Mouse (Mus musculus): ENCODE data around the gene Zbtb42. TPM values are rescaled to one million over a fixed set of nuclear protein-coding genes. Genes with fewer than 3 reads are reported as not detected.

The Zbtb42 gene
- polyA plus RNA-seq, 1 experiment = 1.7 TPM

DNA sequence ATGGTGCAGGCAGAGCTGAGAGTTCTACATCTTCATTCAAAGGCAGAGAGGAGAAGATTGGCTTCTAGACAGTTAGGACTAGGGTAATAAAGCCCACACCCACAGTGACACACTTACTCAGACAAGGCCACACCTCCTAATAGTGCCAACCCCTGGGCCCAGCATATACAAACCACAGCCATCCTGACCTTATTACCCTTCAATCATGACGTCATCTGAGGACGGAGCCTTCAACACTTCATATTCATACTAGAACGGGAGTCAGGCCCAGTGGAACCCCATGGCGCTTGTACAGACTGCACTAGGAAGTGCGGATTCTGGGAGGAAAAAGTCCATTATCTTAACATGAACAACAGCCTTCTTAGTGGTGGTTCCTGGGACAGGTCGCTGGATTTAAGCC lies 35.5 kb upstream of the Zbtb42 start:
- Histone ChIP-seq H3K4me3 (ENCODE audit: insufficient read depth, low read length) (no peak overlapping the region), H3K4me1 (ENCODE audit: control insufficient read depth, insufficient read depth, low read length) (peaks cover 2% of the 10 kb centered on the region; the same call in 1 of the 2 replicates), H3K27ac (ENCODE audit: insufficient read depth, low read length) (no peak overlapping the region)
- TF ChIP-seq POLR2A (IDR thresholded peaks at IDR 0.05; ENCODE audit: extremely low read depth, insufficient read depth, low read length) (no peak), CTCF (IDR thresholded peaks at IDR 0.05; ENCODE audit: extremely low read depth, insufficient read depth, low read length) (no peak)

DNA sequence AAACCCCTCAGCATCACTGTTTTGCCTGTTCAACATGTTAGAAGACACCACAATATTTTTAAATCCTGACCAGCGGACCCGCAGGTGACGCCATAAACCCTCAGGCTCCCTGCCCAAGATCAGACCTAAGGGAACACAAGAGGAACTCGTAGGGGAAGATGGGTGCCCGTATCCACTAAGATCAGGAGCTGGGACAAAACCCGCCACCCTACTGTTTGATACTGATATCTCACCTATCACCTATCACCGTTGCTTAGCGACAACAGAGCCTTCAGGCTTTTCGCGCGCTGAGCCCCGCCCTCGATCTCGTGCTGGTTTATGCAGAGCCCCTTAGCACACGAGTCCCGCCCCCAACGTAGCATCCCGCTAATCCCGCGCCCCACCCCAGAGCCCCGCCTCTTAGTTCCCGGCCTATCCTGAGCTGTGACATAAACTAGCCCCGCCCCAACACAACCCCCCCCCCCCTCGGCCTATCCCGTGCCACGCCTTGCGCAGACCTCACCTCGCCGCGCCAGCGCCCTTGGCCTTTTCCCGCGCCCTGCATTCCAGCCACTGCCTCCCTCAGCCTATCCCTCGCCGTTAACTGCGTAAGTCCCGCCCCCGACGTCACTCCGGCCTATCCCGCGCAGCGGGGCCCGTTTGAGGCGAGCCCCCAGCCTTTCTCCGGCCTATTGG lies 34.3 kb upstream of the Zbtb42 start, which contains the start of gene Siva1:
Gene Siva1, plus strand, starts transcription at position 500 of the 675 bp plus-strand sequence.
- Histone ChIP-seq H3K4me3 (ENCODE audit: insufficient read depth, low read length) (peak within 1 kb of the TSS; percentile 95), H3K4me1 (ENCODE audit: control insufficient read depth, insufficient read depth, low read length) (peaks cover 2% of the 10 kb centered on the region; the same call in 1 of the 2 replicates), H3K27ac (ENCODE audit: insufficient read depth, low read length) (no peak within 1 kb of the TSS)
- TF ChIP-seq CTCF (IDR thresholded peaks at IDR 0.05; ENCODE audit: extremely low read depth, insufficient read depth, low read length) (no peak), POLR2A (IDR thresholded peaks at IDR 0.05; ENCODE audit: extremely low read depth, insufficient read depth, low read length) (no peak)

DNA sequence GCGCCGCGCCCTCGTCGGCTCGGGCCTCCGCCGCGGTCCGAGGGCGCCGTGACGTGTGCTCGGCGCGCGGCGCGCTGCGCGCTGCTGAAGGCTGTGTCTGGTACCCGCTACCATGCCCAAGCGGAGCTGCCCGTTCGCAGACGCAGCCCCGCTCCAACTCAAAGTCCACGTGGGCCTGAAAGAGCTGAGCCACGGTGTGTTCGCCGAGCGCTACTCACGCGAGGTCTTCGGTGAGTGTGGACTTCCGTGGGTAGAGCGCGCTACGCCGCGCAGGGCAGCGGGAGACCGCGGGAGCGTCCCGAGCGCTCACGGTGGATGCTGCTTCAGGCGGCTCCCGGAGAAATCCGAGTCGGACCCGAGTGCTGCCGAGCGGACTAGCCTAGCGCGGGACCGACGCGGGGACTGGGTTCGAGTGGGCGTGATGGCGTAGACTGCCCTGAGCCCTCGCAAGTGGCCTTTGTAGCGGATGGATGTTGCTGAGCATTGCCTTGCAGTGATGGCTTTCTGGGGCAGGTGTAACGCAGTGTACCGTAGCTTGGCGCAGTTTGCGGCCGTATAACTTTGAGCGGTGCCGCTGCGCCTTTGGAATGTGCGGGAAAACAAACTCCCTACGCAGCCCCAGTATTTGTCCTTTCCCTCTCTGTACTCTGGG lies 33.6 kb upstream of the Zbtb42 start:
- TF ChIP-seq CTCF (IDR thresholded peaks at IDR 0.05; ENCODE audit: extremely low read depth, insufficient read depth, low read length) = no peak
- peak; percentile 65 for TF ChIP-seq POLR2A (IDR thresholded peaks at IDR 0.05; ENCODE audit: extremely low read depth, insufficient read depth, low read length)
- Histone ChIP-seq H3K4me3 (ENCODE audit: insufficient read depth, low read length) (peak overlapping the region; percentile 95), H3K4me1 (ENCODE audit: control insufficient read depth, insufficient read depth, low read length) (peaks cover 2% of the 10 kb centered on the region; the same call in 1 of the 2 replicates), H3K27ac (ENCODE audit: insufficient read depth, low read length) (no peak overlapping the region)

DNA sequence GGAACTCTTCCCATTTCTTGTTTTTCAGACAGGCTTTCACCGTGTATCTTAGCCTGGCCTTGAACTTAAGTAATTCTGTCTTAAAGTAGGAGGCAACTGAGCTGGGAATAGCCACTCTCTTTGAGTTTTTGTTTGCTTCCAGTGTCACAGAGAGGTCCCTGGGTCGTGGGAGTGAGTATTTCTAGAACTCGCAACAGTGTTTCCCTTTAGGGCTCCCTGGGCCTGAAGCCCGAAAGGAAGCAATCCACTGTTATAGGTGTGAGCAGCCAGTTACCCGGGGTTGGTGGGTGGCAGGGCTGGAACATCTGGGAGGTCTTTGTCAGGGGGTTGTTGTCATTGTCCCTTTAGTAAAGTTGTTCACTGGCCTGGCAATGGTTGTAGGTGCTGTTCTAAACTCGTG lies 32.5 kb upstream of the Zbtb42 start:
- H3K4me3 ChIP-seq (ENCODE audit: insufficient read depth, low read length) = no peak overlapping the region
- no peak overlapping the region for H3K27ac ChIP-seq (ENCODE audit: insufficient read depth, low read length)
- TF ChIP-seq CTCF (IDR thresholded peaks at IDR 0.05; ENCODE audit: extremely low read depth, insufficient read depth, low read length) = no peak
- no peak for TF ChIP-seq POLR2A (IDR thresholded peaks at IDR 0.05; ENCODE audit: extremely low read depth, insufficient read depth, low read length)
- H3K4me1 ChIP-seq (ENCODE audit: control insufficient read depth, insufficient read depth, low read length) = peaks cover 2% of the 10 kb centered on the region; the same call in 1 of the 2 replicates

DNA sequence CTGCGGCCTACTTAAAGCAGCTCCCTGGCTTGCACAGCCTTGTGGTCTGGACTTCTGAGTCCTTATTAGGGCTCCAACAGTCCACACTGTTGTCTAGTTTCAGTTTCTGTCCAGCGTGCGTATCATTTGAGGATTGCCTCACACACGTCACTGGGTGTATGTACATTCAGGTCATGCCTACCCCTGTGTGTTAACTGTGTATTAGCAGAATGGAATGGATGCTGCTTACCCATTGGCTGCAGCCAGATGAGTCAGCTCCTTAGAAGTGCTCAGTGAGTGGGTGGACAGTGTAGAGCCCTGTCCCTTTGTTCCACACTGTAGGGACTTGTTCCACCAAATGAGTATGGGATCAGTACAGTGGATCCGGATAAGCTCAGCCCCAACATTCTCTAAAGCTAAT lies 30.5 kb upstream of the Zbtb42 start:
- no peak overlapping the region for H3K4me3 ChIP-seq (ENCODE audit: insufficient read depth, low read length)

DNA sequence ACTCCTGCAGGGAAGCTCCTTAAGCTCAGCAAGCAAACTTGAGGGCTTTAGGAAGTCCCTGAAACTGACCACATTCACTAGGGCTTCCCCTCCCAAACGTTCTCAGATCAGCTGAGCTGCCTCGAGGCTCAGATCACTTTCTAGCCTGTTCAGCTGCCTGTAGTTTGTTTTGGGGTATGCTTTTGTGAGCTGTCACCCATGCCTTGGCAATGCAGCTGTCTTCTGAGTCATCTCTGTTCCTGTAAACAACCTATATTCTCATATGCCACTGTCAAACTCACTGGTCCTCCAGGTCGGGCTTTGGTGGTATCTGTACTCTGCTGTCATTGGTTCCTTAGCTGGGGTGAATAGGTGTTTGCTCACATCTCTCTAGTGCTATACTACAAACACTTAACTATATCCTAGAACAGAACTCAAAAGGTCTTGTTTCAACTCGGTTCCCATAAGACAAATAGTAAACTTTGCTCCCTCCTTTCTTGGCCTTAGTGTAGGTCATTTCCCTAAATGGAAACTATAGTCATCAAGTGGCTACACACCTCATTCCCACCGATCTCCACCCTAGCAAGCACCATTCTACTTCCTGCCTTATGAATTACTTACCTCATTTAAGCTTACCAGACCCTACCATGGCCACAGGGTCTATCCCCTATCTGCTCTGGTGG lies 26.7 kb upstream of the Zbtb42 start:
- H3K4me3 ChIP-seq (ENCODE audit: insufficient read depth, low read length) = no peak overlapping the region
- TF ChIP-seq POLR2A (IDR thresholded peaks at IDR 0.05; ENCODE audit: extremely low read depth, insufficient read depth, low read length) (no peak), CTCF (IDR thresholded peaks at IDR 0.05; ENCODE audit: extremely low read depth, insufficient read depth, low read length) (no peak)
- H3K27ac ChIP-seq (ENCODE audit: insufficient read depth, low read length) = no peak overlapping the region
- no peaks in the 10 kb centered on the region for H3K4me1 ChIP-seq (ENCODE audit: control insufficient read depth, insufficient read depth, low read length)

More for the DNA sequence above, 30.5 kb upstream of the Zbtb42 start:
- no peak for TF ChIP-seq POLR2A (IDR thresholded peaks at IDR 0.05; ENCODE audit: extremely low read depth, insufficient read depth, low read length)
- H3K27ac ChIP-seq (ENCODE audit: insufficient read depth, low read length) = no peak overlapping the region
- peaks cover 2% of the 10 kb centered on the region; the same call in 1 of the 2 replicates for H3K4me1 ChIP-seq (ENCODE audit: control insufficient read depth, insufficient read depth, low read length)

DNA sequence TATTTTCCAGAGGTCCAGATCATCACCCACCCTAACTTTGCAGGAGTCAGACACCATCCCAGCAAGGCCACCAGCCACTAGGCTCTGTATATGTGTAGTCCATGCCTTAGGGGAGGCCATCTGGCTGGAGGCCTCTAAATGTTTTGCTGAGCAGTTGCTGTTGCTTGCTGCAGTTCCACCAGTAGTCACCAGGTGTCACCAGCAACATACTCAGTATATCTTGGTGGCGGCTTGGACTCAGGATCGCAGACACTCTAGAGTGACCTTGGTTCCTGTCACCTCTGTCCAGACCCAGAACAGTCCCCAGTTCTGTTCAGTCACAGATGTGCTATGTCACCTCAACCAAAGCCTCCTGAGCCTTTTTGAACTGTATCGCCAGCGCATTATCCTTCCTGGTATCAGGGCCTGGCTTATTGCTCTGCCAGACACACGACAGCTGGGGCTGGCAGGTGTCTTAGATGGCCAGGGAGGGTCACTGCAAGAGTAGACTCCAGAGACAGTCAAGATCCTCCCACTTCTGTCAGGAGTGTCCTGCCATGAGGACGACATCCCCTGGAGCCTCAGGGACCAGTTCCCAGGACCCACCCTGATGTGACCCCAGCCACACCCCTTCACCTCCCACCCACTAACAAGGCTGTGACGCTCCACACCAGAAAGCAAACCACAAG lies 25.3 kb upstream of the Zbtb42 start:
- no peak overlapping the region for H3K27ac ChIP-seq (ENCODE audit: insufficient read depth, low read length)
- TF ChIP-seq POLR2A (IDR thresholded peaks at IDR 0.05; ENCODE audit: extremely low read depth, insufficient read depth, low read length) (no peak), CTCF (IDR thresholded peaks at IDR 0.05; ENCODE audit: extremely low read depth, insufficient read depth, low read length) (peak; percentile 97)
- H3K4me1 ChIP-seq (ENCODE audit: control insufficient read depth, insufficient read depth, low read length) = no peaks in the 10 kb centered on the region
- no peak overlapping the region for H3K4me3 ChIP-seq (ENCODE audit: insufficient read depth, low read length)

DNA sequence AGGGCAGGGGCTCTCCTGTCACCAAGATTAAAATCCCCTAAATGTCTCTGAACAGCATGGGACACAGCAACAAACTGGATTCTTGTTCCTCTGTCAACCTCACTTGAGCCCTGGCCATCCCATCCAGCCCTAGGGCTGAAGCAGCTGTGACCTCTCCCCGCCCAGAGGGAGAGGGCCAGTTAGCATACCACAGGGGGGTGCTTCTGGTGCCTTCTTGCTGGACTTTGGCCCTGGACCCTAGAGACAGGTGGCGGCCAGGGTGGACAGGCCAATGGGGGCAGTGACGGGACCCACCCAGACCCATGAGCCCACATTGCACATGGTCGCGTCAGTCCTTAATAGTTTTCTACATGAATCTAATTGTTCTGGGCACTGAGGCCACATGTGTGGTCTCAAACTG lies 24.6 kb upstream of the Zbtb42 start:
- Histone ChIP-seq H3K27ac (ENCODE audit: insufficient read depth, low read length) (no peak overlapping the region), H3K4me1 (ENCODE audit: control insufficient read depth, insufficient read depth, low read length) (no peaks in the 10 kb centered on the region), H3K4me3 (ENCODE audit: insufficient read depth, low read length) (no peak overlapping the region)
- TF ChIP-seq CTCF (IDR thresholded peaks at IDR 0.05; ENCODE audit: extremely low read depth, insufficient read depth, low read length) = no peak
- no peak for TF ChIP-seq POLR2A (IDR thresholded peaks at IDR 0.05; ENCODE audit: extremely low read depth, insufficient read depth, low read length)

DNA sequence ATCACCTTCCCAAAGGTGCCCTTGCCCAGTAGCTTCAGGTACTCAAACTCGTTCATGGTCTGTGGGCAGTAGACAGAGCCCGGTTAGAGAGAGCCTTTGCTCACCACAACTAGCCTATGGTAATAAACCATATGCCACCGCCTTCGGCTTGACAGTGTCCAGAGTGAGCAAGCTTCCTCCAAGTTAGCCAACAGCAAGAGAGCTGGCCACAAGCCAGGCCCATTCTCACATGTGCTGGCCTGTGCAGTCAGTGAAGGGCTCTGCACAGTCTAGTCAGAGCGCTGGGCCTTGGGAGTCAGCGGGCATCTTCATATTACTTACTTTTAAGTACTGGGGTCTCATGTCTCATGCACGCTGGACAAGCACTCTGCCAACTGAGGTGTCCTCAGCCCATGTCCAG lies 20.0 kb upstream of the Zbtb42 start:
- Histone ChIP-seq H3K27ac (ENCODE audit: insufficient read depth, low read length) (no peak overlapping the region), H3K4me1 (ENCODE audit: control insufficient read depth, insufficient read depth, low read length) (no peaks in the 10 kb centered on the region), H3K4me3 (ENCODE audit: insufficient read depth, low read length) (no peak overlapping the region)
- TF ChIP-seq CTCF (IDR thresholded peaks at IDR 0.05; ENCODE audit: extremely low read depth, insufficient read depth, low read length) (no peak), POLR2A (IDR thresholded peaks at IDR 0.05; ENCODE audit: extremely low read depth, insufficient read depth, low read length) (no peak)

Measured in cortical plate, adult 2 months (tissue).